Mouse (Mus musculus): ENCODE results near the gene Sufu.

GRCm38 (mm10) chr19:46413969-46414368 is 17.3 kb downstream of the Sufu start:
- TF ChIP-seq CTCF (IDR thresholded peaks at IDR 0.05; ENCODE audit: low read depth) (no peak), EP300 (optimal IDR thresholded peaks at IDR 0.05) (no peak)
